Mouse (Mus musculus) urinary bladder, postnatal 14 days (tissue): ENCODE data around the gene Ttll5.
A peak's percentile ranks its signal among the peaks of the same experiment; 100 is the strongest.

Experiments
- DNase-seq: peaks from one replicate; pipeline ENCODE4 v3.0.0; 2021; ENCODE audit warnings: low spot score

Ttll5 gene

DNA sequence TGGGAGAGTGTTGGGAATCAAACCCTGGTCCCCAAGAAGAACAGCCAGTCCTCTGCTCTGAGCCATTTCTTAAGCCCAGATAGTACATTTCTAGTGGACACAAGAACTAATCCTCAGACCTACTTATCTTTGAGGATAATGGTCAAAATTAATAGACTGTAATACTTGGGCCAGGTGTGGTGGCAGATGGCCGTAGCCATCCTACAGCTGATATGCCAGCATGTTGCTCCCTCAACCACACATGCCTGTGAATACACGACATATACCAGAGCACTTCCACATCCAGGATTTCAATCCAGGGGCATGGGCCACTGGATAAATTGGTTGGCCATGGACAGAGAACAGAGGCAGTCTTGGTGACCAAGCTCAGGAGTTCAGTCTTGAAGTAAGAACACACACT, 230.8 kb downstream of the Ttll5 start:
- DNase-seq = no peak

DNA sequence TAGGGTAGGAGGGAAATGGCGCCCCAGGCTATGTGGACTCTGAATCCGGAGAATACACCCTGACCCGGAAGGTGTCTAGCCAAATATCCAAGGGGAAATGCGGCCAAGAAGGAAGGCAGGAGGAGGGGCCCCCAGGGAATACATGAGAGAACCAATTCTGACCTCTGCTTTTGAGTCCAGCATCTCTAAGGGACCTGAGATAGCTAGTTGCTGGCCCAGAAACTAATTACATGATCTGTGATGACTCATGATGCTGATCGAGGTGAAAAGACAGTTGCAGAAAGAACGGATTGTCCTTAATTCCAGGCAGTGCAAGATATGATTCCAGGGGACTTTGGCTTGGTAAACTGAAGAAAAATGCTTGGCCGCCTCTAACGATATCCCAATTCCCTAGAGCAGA, 232.5 kb downstream of the Ttll5 start:
- no peak for DNase-seq

DNA sequence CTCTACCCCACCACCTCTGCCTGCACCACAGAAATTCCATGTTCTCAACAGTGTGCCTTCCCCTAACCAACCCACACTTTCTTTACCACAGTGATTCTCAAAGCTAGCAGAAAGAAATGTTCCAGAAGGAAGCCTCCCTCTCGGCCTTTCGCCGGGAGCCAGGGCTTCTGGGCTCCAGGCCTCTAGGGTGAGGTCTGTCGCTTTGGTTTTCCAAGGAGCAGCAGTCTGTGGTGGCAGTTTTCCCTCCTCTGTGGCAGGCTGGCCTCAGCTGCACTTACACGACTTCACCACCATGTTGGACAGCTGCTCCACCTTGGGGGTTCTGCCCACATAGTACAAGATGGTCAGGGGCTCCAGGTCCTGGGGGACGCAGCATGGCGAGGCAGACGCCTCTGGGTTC, 233.1 kb downstream of the Ttll5 start:
- no peak for DNase-seq

DNA sequence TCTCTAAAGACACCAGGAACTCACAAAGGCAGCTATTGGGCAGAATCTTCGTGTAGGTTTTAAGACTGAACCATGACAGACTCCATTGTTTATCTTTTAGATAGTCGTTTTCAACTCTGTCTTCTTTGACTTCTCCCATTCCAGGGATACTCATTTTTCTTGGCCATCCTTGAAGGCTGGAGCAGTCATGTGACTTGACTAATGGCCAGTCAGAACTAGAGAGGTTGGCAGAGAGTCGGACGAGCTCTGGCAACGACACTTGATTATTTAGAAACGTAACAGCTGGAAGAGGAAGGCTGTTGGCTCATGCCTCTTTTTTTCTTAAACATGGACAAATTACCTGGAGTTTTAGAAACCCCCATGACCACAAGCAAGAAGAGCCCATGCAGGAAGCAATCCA, 234.9 kb downstream of the Ttll5 start:
- DNase-seq = peak; percentile 15

DNA sequence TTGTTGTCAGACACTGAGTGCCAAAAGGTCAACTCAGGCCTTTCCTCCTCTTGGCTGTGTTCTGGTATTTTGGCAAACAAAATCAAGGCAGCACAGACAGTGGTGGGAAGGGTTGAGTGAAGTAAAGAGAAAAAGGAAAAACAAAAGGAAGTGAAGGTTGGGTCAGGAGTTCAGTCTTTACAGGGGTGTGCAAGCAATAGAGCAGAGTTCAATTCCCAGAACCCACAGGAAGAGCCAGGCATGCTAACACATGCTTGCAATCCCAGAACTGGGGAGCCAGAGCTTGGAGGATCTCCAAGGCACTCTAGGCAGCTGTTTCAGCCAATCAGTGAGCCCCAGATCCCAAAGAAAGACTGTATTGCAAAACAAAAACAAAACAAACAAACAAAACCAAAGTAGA, 240.3 kb downstream of the Ttll5 start:
- no peak for DNase-seq

DNA sequence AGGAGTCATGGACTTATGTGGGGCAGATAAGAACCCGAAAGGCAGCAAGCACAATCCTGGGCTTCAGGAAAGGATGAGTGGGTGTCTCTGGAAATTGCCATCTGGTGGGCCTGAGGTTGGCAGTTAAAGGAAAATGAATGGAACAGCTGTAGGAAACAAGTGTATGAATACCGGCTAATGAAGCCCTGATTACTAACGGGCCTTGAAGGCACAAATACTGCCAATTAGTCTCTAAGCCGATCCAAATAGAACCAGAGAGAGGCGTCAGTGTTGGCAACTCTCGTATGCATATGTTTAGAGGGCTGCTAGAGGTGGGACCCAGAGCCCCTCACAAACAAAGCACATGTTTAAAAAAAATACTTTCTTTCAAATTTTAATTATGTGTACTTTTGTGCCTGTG, 247.0 kb downstream of the Ttll5 start:
- DNase-seq = no peak

DNA sequence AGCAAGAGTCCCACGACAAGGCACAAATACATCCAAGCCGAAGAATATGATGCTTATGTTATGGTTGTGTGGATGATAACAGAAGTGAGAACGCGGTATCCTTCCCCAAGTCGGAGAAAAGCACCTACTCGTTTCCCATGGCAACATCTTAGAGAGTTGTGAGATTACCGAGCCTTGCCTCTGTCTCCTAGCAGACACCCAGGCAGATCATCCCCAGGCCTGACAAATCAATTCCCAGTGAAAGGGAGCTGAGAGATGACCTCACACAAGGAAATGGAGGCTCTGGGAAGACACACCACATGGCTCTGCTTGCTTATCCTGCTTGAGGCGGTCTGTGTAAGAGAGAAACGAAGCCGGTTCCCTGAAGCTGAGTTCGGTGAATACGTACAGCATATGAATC, 250.2 kb downstream of the Ttll5 start:
- DNase-seq = no peak

DNA sequence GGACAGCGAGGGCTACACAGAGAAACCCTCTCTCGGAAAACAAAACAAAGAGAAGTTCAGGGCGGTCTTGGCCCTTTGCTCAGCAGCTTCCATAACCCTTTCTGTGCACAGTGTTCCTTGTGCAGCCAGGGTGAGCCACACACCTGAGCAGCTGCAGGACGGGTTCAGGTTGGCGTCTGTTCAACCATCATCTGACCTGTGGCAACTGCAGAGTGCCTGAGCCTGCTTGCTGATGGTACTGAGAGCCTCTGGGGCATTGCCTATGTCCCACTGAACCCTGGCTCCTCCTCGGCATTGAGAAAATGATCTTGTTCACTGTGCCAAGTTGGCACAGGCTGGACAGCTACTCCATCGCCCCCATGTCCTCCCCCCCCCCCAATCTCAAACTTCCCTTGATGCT, 250.9 kb downstream of the Ttll5 start:
- no peak for DNase-seq

DNA sequence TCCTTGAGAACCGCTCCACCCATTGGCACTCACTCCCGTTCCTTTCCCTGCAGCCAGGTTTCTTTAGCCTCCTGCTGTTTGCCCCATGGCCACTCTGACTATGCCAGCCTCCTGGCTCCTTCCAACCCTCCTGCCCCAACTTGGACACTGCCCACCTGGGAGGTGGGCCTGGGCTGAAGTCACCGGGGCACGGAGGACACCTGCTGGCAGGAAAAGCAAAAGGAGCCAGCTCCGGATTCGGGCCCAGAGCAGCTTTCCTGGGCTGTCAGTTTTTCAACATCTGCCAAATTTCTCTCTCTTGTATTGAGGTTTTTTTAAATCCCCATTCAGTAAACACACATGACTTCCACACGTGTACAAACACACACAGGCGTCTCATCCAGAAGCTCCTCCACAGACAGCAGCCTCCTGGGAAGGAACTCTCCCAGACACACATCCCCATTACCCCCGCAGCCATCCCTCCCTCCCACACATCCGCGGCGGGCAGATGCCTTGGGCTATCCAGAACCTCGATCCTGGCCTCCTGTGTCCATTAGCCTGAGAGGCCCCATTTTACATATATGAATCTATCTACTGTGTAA, 252.0 kb downstream of the Ttll5 start:
- peak; percentile 18 for DNase-seq

DNA sequence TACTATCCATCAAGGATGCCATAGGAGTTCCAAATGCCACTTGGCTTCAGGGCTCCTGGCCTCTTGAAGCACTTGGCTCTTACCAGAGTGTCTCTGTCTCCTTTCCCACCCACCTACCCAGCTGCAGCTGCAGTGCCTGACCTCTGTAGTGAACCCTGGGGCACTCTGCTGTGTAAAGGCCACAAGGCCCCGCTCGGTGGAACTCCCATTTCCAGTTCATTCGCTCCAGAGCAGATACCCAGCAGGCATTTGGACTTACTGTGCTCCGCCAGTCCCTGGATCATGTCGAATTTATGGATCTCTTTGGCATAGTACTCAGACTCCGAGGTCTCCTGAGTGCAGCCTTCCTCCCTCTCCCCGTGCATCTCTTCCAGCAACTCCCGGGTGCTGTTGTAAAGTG, 252.9 kb downstream of the Ttll5 start:
- no peak for DNase-seq

DNA sequence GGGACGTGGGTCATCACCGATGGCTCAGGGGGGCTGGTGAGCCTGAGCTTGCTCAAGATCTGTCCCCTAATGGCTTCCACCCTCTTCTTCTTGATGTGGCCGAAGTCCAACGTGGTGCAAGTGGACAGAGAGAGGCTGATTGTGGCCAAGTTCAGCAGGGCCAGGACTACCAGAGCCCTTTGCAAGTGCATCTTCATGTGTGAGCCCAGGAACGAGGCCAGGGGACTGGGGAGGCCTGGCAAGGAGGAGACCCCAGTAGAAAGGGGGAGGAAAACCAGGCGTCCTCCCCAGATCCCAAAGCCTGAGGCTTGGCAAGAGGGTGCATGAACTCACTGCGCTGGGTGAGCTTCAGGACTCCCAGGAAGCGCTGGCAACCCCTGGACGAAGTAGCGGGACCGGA, 253.3 kb downstream of the Ttll5 start:
- DNase-seq = peak; percentile 18

DNA sequence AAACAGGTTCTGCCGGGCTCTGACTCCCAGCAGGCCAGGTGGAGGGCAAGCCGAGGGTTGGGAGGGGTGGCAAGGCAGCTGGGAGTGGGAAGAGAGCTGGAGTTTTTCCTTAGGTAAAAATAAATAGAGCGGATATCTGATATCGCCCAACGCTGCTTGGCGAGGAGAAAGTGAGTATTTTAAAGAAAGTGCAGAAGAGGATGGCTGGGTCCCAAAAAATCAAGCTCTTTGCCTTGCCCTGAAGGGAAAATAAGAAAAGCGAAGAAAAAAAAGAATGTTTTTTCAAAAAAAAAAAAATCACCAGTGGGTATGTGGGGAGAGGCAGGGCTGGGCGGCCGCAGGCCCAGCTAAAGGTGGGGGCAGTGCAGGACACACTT, 253.7 kb downstream of the Ttll5 start:
- DNase-seq = no peak

DNA sequence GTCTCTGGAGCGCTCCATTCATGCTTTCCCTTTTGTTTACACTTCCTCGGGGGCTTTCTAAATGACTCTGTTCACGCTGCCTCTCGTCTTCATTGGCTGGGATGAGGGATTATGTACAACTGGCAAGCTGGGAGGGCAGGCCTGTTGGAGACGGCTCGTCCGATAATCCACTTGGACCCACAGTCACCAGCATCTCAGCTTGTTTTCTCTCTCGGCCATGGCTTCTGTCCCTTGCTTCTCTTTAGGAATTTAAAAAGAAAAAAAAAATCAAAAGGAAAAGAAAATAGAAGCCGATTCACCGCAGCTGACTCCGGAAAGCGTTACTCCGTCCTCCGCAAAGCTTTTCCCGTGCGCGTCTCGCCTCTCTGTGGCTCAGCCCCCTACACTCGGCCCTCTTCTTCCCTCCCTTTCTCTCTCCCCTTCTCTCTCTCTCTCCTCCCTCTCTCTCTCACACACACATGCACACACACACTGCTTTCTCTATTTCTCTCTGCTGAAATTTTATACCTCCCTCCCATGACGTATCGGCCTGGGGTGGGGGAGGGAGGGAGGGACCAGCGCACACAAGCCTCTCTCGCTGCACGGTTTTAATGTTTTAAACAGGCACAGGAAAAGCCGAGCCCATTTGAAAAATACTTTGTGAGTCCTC, 254.2 kb downstream of the Ttll5 start, which contains the start of gene Tgfb3:
Gene Tgfb3 (minus strand): TSS at position 489 of the 649 bp plus-strand sequence.
- DNase-seq = peak; percentile 54

DNA sequence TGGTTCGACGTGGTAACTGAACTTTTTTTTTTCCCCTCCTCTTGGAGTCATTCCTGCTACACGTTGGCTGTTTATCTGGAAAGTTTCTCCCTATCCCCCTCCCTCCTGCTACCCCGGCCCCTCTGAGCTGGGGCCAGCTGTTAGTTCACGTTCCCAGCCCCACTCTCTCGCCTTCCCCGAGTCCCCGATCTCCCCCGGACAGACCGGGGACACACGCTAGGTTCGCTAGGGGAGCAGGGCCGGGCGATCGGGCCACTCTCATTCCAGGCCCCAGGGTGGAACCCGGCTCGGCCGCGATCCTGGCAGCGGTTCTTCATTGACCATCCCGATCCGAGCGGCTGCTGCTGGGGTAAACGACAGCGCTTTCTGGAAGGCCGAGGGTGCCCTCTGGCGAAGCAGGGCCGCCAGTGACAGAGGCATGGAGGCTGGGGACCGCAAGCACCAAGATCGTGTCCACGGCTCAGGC, 254.8 kb downstream of the Ttll5 start:
- DNase-seq = peak; percentile 92

DNA sequence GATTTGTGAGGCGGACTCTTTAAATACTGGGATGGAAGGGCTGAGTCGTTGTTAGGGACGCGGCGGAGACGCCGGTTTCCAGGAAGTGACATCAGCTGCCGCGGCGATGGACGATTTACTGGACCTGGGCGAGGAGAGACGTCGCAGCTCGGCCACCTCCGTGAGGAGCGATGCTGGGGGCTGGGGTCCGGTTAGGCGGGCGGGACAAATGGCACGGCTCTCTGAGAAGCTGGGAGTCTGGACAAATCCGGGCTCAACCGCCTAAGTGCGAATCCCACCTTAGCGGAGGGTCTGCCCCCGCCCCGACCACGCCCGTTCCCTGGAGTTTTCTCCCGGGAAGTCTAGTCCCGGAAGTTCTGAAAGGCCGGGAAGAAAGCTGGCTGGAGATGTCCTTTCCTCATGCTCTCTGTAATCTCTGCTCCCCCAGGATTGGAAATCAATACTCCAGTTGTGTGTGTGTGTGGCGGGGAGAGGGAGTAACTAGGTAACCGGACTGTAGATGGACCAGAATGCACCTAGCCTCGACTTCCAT, 258.1 kb downstream of the Ttll5 start, which contains the start of gene Ift43:
Gene Ift43 (plus strand): TSS at position 61 of the 532 bp plus-strand sequence.
- DNase-seq = peak; percentile 87

DNA sequence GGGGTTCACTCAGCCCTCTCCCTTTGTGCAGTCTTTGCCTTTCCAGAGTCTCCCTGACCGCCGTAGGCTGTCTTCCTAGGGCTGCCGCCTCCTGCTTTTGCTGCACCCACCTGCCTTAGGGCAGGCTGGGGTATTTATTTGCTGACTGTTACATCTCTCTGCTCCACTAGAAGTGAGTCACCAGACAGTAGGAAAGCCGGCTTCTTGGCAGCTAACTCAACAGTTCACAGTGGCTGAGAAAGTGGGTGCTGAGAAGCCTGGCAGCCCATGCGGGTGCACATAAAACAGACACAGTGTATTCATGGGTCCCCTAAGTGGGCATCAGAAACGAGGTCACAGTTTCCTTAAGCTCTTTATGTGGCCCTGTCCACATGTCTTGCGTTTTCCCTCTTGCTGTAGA, 261.4 kb downstream of the Ttll5 start:
- DNase-seq = no peak

DNA sequence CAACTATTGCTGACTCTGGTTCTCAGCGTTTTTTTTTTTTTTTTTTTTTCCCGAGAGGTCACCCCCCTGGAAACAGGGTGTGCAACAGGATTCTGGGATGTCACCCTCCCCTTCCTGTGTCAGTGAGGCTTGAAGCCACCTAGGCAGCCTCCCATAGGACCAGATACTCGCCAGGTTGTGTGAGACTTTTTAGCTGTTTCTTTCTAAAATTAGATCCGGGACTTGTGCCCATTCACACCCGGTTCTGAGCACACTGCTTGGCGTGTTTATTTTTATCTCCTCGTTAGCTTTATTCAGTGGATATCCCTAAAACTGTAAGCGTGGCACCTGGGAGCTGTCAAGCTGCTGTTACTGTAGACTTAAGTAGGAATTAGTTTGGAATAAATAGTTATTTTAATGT, 262.1 kb downstream of the Ttll5 start:
- no peak for DNase-seq

DNA sequence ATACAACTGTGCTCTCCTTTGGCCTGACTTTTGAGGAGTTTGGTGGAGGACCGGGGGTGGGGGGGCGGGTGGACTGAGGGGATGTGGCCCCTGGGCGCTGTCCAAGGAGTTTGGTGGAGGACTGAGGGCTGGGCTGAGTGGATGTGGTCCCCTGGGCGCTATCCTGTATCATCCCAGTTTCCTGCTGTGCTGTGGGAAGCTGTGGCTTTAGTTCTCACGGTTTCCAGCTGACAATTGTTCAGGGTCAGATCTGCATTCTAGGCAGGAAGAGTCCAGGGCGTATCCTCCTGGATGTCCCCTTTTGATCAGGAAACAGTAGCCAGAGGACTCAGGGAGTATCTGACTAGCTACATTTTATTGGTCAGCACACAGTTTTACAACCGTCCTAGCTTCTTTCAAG, 263.6 kb downstream of the Ttll5 start:
- DNase-seq = no peak

DNA sequence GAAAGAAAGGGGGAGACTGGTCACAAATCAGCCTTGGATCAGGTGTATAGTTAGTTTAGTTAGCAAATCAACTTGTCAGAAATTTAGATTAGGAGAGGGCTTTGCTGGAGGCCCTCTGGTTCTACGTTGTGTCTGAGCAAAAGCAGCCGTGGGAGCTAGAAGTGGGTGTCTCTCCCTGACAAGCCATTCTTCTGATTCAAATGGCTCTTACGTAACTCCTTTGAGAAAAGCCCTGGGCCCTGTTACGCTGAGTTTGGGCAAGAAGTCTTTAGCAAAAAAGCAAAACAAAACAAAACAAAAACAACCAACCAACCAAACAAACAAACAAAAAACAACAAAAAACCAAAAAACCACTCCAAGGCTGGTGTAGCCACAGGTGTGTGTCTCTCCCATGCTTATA, 266.3 kb downstream of the Ttll5 start:
- no peak for DNase-seq

DNA sequence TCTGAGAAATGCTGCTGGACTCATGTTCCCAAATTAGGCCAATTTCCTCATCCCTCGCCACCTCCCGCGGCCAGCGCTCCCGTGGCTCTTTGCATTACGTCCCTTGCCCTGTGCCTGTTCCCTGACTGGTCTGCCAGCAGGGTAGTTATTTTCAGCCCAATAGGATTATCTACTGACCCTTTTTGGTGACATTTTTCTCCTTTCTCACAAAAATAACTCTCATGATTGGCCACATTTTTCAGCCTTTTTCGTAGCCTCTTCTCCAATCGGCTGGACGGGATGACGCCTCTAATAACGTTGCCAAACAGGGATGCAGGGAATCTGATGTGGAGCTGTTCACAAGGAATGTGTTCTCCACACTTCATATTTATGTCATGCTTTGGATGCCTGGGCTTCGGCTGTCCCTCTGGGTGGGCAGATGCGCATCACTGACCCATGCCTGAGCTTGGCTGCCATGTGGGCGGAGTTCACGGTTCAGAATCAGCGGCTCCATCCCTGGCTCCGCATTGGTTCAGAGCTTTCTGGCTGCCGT, 267.2 kb downstream of the Ttll5 start:
- DNase-seq = peak; percentile 30

DNA sequence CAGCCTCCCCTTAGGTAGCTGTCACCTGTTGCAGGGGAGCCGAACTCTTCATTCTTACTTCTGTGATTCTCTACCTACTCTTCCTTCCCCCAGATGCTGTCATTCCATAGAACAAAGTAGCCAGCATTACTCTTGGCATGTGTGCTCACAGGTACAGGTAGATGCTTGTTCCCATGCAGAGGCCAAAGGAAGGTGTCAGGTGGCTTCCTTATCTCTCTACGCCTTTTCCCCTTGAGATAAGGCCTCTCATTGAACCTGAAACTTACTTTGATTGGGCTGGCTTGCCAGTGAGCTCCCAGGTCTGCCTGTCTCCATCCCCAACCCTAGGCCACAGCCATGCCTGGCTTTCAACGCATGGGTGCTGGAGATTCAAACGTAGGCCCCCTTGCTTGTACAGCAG, 269.6 kb downstream of the Ttll5 start:
- DNase-seq = no peak

DNA sequence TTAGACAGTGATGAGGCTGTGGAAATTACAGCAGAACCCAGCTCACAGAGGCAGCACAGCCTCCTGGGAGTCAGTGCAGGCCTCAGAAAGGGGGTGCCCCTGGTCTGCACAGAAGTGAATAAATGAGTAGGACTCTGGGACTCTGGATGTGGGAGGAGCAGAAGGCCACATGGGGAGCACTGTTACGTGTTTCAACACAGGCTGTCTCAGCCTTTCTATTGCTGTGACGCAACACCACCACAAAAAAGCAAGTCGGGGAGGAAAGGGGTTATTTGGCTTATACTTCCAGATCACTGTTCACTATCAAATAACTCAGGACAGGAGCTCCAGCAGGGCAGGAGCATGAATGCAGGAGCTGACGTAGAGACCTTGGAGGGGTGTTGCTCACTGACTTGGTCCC, 271.3 kb downstream of the Ttll5 start:
- no peak for DNase-seq

DNA sequence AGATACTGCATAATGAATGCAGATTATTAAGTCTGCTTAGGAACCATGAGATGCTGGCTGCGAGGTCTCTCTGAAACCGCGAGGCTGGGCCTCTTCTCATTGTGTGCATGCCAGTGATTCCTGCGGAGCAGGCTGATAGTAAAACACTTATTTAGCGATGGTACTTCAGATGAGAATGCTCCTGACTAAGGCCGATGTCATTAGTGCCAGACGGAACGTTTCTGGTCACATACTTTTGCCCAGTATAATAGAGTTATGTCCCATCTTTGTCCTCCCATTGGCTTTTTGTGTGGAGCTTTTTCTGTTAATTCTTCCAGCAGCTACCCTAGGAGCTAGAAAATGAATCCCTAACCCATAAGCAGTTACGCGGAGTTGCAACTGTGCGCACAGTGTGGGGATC, 273.3 kb downstream of the Ttll5 start:
- no peak for DNase-seq

DNA sequence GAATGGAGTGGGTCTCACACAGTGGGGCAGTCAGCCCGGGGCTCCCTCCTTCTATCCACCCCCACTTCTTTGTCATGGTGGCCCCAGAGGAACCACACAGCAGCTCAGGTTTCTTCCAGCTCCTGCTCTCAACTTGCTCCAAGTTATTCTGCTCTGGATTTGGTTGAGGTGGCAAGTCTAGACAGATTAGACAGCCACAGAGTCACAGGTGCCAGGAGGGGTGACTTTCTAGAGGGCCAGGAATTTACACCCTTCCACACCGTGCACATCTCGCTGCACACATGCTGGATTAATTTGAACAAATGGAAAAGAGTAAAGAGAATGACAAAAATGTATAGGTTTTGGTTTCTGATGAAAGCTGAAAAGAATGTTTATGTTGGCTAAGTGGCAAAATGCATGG, 276.3 kb downstream of the Ttll5 start:
- DNase-seq = no peak
